Mouse (Mus musculus) layer of hippocampus, adult 9-10 months (tissue): Measurements from ENCODE around the gene Dnph1.
A peak's percentile ranks its signal among the peaks of the same experiment; 100 is the strongest.
"Not testable (repeated sequence)": the region's sequence is repeated elsewhere in the genome, so short reads cannot be mapped to it uniquely, and the experiment has no call there.

ENCODE experiments used
- DNase-seq: peaks from one replicate; pipeline ENCODE4 v3.0.0; 2022; ENCODE audit warnings: low spot score

The Dnph1 gene

DNA sequence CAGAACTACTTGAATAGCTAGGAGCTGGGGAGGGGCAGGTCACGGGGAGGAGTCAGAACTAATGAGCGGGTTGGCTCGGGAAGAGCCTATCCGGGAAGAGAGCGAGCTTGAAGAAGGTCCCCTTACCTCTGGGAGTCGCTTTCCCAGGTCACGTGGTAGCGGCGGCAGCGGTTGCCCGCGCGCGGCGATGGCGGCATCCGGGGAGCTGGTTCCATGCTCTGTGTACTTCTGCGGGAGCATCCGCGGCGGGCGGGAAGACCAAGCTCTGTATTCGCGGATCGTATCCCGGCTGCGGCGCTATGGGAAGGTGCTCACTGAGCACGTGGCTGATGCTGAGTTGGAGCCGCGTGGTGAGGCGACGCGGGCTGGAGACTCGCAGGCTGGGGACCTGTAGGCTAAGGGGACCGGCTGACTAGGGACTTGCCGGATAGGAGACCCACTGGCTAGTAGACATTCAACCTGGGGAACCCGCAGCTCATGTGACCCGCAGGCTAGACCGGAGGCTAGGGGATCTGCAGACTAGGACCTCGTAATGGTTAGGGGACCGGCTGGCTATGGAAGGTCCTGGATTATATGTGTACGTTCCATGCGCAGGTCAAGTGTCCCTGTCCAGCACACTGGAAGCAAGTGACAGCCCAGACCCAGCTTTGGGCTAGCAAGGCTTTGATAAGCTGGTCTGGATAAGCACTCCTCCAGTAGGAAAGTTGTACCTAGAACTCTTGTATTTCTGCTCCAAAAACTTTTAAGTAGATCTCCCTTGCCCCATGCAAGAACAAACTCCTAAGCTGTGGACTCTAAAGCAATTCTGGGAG lies at the start of gene Dnph1:
Gene Dnph1 (plus strand): TSS at position 89 of the 812 bp plus-strand sequence.
- peak; percentile 39 for DNase-seq

DNA sequence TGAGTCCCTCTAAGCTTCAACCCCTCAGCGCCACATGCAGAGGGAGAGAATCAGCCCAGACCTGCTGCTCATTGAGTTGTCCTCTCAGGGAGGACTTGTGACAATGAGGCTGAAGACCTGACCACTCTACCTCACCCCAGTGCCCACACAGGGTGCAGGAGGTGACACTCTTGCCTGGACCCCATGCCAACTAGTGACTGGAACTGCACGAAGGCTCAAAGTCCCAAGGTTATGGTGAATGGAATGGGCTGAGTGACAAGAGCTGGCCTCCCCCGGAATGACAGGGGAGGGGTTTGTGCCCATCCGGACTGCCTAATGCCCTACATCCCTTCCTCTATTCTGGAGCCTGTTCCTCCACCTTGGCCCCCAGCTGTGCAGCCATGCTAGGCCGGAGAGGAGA lies 43.8 kb upstream of the Dnph1 start:
- DNase-seq, result no peak

DNA sequence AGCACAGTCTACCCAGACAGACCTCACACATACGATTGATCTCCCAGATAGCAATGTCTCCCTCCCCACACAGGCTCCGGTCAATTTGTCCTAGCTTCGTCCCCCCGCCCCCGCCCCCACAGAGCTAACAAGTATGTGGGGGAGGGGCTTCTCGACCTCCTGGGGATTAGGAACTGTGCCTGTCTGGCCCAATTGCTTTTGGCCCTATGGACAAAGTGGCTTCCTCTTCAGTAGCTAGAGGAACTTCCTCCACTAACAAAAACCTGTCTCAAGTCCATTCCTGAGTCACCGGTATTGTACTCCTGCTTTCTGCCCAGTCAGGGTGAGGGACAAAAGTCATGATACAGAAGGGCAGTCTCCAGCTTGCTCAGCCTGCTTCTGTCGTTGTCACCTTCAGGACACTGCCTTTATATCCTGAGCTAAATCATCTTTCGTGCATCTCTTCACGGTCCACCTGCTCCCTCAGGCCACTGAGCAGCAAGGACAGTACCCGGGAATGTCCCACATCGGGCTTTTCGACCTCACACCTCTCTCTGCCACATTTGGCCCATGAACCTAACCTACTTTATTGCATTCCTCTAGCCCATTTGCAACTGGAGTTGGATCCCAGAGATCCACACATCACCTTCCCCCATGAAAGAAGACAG lies 43.1 kb upstream of the Dnph1 start:
- DNase-seq, result no peak

- no peak for DNase-seq
Measured at GRCm38 (mm10) chr17:46453970-46454411, 42.5 kb upstream of the Dnph1 start.

DNA sequence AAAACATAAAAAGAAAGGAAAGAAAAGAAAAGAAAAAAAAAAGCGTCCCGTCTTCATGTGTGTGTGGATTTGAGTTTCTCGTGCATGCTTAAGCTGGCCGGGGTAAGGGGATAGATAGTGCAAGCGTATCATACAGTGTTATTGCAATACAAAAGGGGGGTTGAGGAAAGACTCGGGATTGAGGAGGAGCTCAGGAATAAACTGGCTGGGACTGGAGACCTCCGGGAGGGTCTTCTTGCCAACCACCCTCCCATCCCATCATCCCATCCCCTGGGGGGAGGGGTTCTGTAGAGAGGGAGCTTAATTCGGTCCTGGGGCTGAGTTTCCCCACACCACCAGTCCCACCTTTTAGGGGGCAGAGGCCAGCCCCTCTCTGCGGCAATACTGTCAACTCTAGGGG lies 42.0 kb upstream of the Dnph1 start:
- no peak for DNase-seq

DNA sequence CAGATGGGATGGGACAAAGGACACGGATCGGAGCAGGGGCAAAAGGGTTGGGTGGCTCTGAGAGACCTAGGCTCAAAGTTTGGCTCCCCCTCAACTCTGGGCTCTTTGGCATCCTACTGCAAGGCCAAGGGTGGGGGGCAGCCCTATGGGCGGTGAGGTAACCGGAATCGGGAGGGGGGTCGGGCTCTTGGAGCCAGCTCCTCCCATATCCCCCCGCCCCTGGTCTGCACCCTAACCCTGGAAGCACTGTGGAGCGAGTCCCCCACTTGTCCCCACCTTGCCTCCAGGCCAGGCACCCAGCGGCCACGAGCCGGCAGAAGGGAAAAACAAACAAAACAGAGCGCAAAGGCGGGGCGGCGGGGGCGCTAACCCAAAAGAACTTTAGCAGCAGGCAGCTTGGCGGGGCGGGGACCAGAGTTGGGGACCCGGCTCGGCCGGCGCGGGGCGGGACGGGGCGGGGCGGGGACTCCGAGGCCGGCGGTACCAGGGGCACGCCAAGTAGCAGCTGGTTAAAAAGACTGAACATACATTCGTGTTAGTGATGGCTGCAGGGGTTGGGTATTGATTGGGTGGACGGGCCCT lies 41.3 kb upstream of the Dnph1 start:
- DNase-seq, result no peak

DNA sequence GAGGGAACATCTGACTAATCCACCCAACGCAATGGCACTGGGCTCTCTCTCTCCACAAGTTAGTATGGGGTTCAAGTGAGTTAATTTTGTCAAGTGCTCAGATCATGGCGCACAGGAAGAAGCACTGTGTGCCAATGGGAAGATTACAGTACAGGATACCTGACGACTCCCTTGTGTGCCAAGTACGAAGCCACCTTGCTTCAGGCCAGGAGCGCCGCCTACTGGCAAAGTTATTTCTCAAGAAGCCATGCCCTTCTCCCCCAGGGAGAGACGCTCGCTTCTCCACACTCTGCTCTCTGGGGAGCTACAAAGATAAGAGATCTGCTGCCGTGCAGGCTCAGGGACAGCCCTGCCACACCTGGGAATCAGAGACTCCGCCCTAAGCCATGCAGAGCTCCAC lies 38.7 kb upstream of the Dnph1 start:
- DNase-seq, result no peak

GRCm38 (mm10) chr17:46458439-46458838 lies 38.1 kb upstream of the Dnph1 start:
- DNase-seq, result no peak

DNA sequence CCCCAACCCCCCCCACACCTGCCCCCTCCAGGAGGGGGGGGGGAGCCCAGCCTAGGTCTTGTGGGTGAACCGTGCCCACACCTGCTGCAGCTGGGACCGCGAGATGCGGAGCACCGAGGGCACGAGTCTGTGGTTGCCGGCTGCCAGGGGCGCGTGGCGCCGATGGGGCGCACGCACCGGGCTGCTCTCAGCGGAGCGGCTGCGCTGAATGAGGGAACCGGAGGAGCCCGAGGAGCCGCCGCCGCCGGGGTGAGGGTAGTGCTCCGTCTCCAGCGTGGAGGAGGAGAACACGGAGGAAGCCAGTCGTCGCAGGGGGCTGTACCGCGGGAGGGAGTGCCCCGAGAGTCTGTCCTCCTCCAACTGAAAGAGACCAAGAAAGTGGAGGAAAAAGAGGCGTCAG lies 35.8 kb upstream of the Dnph1 start:
- no peak for DNase-seq

DNA sequence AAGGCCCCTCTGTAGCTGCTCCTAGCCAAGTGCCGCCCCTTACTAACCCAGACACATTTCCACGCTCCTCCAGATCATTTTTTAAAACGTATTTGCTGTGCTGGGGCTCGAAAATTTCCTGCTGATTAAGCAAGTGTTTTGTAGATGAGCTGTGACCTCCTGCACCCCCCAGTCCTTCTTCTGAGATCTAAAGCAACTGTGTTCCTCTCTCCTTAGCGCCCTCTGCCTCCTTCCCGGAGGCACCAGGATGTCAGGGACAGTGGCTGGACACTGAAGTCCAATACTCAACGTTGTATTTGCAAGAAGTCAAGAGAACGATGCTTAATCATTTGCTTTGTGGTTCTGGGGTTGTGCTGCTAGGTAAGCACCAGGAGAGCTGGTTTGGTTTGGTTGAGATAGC lies 35.2 kb upstream of the Dnph1 start:
- no peak for DNase-seq

DNA sequence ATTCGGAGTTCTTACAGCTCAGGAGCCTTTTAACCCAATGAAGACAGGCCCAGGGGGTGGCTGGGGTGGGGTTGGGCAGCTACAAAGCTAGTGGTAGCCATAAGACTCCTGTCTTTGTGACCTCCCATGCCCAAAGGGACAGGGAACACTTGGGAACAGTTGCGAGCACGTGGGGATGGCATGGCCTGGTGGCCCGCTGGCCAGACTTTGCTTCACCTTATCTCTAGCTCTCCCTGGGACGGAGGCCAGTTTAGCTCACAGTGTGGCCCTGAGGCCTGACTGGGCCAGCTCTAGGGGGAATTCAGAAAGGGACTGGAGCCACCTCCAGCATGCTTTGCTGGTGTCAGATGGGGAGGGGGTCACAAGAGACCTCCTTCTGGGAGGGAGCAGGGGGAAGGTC lies 34.3 kb upstream of the Dnph1 start:
- DNase-seq, result no peak

DNA sequence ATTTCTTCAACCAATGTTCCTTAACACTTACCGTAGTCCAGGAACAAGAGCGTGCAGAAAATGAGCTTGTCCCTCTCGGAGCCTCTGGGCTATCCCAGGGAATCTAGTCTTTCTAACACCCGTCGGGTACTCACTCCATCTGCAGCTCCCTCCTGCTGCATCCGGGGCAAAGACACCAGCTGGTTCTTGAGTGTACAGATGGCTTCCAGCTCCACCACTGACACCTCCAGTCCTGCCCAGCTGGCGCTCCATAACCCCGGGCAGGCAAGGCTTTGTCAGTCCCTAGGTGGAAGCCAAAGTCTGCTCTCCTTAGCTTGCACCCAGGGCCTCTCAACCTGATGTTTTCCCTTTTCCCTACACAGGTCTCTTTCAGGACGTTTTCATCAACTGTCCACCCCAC lies 28.7 kb upstream of the Dnph1 start:
- DNase-seq, result no peak

GRCm38 (mm10) chr17:46476601-46477000 lies 19.9 kb upstream of the Dnph1 start:
- DNase-seq, result no peak

DNA sequence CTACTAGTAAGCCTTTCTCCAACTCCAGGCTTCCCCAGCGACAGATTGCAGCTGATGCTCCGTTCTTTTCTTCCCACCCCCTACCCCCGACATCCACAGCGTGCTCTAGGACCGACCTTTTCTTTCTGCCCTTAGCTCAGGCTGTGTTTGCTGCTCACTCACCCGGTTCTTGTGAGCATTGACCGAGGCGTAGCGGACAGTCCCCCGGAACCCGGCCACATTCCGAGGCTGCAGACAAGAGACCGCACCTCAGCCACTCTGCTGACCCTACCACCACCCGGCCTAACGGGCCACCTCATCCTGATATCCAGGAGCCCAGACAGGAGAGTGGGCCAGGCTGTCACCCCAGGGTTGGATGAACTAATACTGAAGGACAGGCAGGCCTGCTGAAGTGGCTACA lies 19.2 kb upstream of the Dnph1 start:
- DNase-seq, result no peak

- DNase-seq, result no peak
Measured at GRCm38 (mm10) chr17:46483561-46484001, 12.9 kb upstream of the Dnph1 start.

DNA sequence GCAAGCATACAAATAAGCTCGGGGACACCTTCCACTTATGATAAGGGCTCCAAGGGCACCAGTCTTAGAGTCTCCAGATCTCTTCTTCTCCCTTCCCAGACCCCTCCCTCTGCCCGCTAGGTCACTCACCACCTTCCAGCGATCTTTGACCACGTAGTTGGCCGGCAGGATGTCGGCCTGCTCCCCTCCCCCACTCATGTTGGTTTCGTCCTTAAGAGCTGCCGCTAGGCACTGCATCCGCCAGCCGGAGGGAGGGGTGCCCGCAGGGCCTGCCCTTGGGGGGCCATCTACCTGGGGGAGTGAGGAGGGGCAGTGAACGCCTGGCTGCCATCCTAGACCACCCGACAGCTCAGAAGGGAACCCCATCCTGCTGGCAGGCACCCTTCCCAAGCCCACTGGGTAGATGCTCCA lies 12.5 kb upstream of the Dnph1 start:
- no peak for DNase-seq

DNA sequence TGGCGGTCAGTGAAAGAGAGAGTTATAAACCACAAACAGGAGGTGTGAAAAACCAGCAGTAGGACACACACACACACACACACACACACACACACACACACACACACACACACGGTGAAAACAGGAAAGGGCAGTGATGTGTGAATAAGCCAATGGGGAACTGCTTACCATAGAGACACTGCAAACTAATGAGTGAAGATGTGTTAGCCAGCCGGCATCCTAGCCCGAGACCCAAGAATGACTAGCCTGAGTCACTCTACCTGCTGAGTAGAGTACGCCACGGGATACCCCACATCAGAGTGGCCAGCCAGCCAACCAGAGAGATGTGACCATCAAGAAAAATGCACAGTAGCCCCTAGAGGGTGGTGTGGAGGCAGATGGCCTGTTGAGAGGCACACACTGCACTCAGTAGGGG lies 12.0 kb upstream of the Dnph1 start:
- DNase-seq, result no peak

GRCm38 (mm10) chr17:46486995-46487394 lies 9.5 kb upstream of the Dnph1 start:
- DNase-seq, result no peak

GRCm38 (mm10) chr17:46487431-46487830 lies 9.1 kb upstream of the Dnph1 start, which contains the start of gene Ttbk1:
TSS of gene Ttbk1 (minus strand) at chr17:46487675.
- no peak for DNase-seq

- no peak for DNase-seq
Measured at GRCm38 (mm10) chr17:46495486-46495885, 1.0 kb upstream of the Dnph1 start.

- DNase-seq, result not testable (repeated sequence)
Measured at GRCm38 (mm10) chr17:46496081-46496480, 430 bp upstream of the Dnph1 start.

GRCm38 (mm10) chr17:46497956-46498355 lies 1.4 kb downstream of the Dnph1 start:
- no peak for DNase-seq

DNA sequence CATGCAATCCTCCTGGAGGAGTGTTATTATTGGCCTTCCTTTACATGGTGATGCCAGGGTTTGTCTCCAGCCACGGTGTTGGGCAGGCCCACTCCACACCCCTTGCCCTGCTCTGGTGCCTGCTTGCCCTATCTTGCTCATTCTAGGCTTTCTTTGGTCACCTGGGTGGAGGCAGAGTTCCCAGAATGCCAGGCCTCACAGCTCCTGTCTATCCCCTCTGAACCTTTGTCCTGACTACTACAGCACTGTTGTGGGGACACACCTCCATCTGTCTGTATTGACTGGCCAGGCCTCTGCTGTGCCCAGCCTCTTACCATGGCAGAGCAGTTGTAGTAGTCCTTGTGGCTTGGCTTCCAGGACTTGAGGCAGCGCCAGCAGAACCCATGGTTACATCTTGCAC lies 6.3 kb downstream of the Dnph1 start:
- DNase-seq, result no peak
